Mouse (Mus musculus): ENCODE results near the gene Arhgap32. TPM values are rescaled to one million over a fixed set of nuclear protein-coding genes. Genes with fewer than 3 reads are reported as not detected.
"Not testable (repeated sequence)": the region's sequence is repeated elsewhere in the genome, so short reads cannot be mapped to it uniquely, and the experiment has no call there.

The Arhgap32 gene
- polyA plus RNA-seq, 1 experiment from 2014 or later, result 0.25 TPM

GRCm38 (mm10) chr9:32157201-32157600 lies 41.3 kb downstream of the Arhgap32 start:
- Histone ChIP-seq H3K4me1 (ENCODE audit: insufficient read depth) (no peaks in the 10 kb centered on the region), H3K4me3 (ENCODE audit: low read depth, low read length) (no peak overlapping the region), H3K9me3 (ENCODE audit: low read length) (no peaks in the 10 kb centered on the region), H3K36me3 (replicated peaks; ENCODE audit: insufficient read depth, low read length) (no peaks in the 10 kb centered on the region), H3K27ac (ENCODE audit: low read depth) (no peak overlapping the region), H3K27me3 (ENCODE audit: insufficient read depth, low read length) (no peaks in the 10 kb centered on the region), H3K9ac (replicated peaks) (no peak overlapping the region), H3K4me2 (ENCODE audit: low read depth, low read length) (no peak overlapping the region)
- ATAC-seq (no peak), DNase-seq (no peak)
- 69% methylated on average over 3 of the region's 3 CpGs for WGBS (ENCODE audit: insufficient replicate concordance)
- TF ChIP-seq EP300 (IDR thresholded peaks at IDR 0.05; ENCODE audit: low read depth), result no peak
- TF ChIP-seq CTCF (IDR thresholded peaks at IDR 0.05; ENCODE audit: low read depth), result no peak

GRCm38 (mm10) chr9:32158837-32159543 lies 43.1 kb downstream of the Arhgap32 start:
- ATAC-seq (peak; percentile 89), DNase-seq (peak; percentile 83)
- Histone ChIP-seq H3K27me3 (ENCODE audit: insufficient read depth, low read length) (no peaks in the 10 kb centered on the region), H3K27ac (ENCODE audit: low read depth) (no peak overlapping the region), H3K9ac (replicated peaks) (no peak overlapping the region), H3K4me3 (ENCODE audit: low read depth, low read length) (no peak overlapping the region), H3K4me1 (ENCODE audit: insufficient read depth) (peaks cover 4% of the 10 kb centered on the region; the same call in 1 of the 2 replicates), H3K9me3 (ENCODE audit: low read length) (no peaks in the 10 kb centered on the region), H3K36me3 (replicated peaks; ENCODE audit: insufficient read depth, low read length) (no peaks in the 10 kb centered on the region), H3K4me2 (ENCODE audit: low read depth, low read length) (no peak overlapping the region)
- TF ChIP-seq EP300 (IDR thresholded peaks at IDR 0.05; ENCODE audit: low read depth) (no peak), CTCF (IDR thresholded peaks at IDR 0.05; ENCODE audit: low read depth) (peak; percentile 99)
- 31% methylated on average over 3 of the region's 3 CpGs for WGBS (ENCODE audit: insufficient replicate concordance)

- no peak for TF ChIP-seq CTCF (IDR thresholded peaks at IDR 0.05; ENCODE audit: low read depth)
- Histone ChIP-seq H3K9me3 (ENCODE audit: low read length) (no peaks in the 10 kb centered on the region), H3K4me1 (ENCODE audit: insufficient read depth) (peaks cover 4% of the 10 kb centered on the region; the same call in 1 of the 2 replicates), H3K27ac (ENCODE audit: low read depth) (no peak overlapping the region), H3K4me3 (ENCODE audit: low read depth, low read length) (no peak overlapping the region), H3K4me2 (ENCODE audit: low read depth, low read length) (no peak overlapping the region), H3K9ac (replicated peaks) (no peak overlapping the region), H3K36me3 (replicated peaks; ENCODE audit: insufficient read depth, low read length) (no peaks in the 10 kb centered on the region), H3K27me3 (ENCODE audit: insufficient read depth, low read length) (no peaks in the 10 kb centered on the region)
- DNase-seq, result no peak
- WGBS (ENCODE audit: insufficient replicate concordance), result 74% methylated on average over 3 of the region's 3 CpGs
- no peak for ATAC-seq
Measured at GRCm38 (mm10) chr9:32159724-32160123, 43.8 kb downstream of the Arhgap32 start.

- WGBS (ENCODE audit: insufficient replicate concordance), result 71% methylated on average over 2 of the region's 2 CpGs
- H3K4me1 ChIP-seq (ENCODE audit: insufficient read depth), result peaks cover 4% of the 10 kb centered on the region; the same call in 1 of the 2 replicates
- ATAC-seq (no peak), DNase-seq (no peak)
- H3K27me3 ChIP-seq (ENCODE audit: insufficient read depth, low read length), result no peaks in the 10 kb centered on the region
- no peak overlapping the region for H3K27ac ChIP-seq (ENCODE audit: low read depth)
- H3K9me3 ChIP-seq (ENCODE audit: low read length), result no peaks in the 10 kb centered on the region
- peak; percentile 26; the same call in 1 of the 2 replicates for TF ChIP-seq EP300 (IDR thresholded peaks at IDR 0.05; ENCODE audit: low read depth)
- TF ChIP-seq CTCF (IDR thresholded peaks at IDR 0.05; ENCODE audit: low read depth), result no peak
- H3K4me3 ChIP-seq (ENCODE audit: low read depth, low read length), result no peak overlapping the region
- H3K36me3 ChIP-seq (replicated peaks; ENCODE audit: insufficient read depth, low read length), result no peaks in the 10 kb centered on the region
- H3K4me2 ChIP-seq (ENCODE audit: low read depth, low read length), result no peak overlapping the region
- H3K9ac ChIP-seq (replicated peaks), result no peak overlapping the region
Measured at GRCm38 (mm10) chr9:32162792-32163191, 46.9 kb downstream of the Arhgap32 start.

GRCm38 (mm10) chr9:32163820-32164219 lies 47.9 kb downstream of the Arhgap32 start:
- 87% methylated on average over 6 of the region's 6 CpGs for WGBS (ENCODE audit: insufficient replicate concordance)
- DNase-seq, result not testable (repeated sequence)

GRCm38 (mm10) chr9:32168546-32169137 lies 52.7 kb downstream of the Arhgap32 start:
- no peak for TF ChIP-seq EP300 (IDR thresholded peaks at IDR 0.05; ENCODE audit: low read depth)
- no peak for TF ChIP-seq CTCF (IDR thresholded peaks at IDR 0.05; ENCODE audit: low read depth)
- Histone ChIP-seq H3K36me3 (replicated peaks; ENCODE audit: insufficient read depth, low read length) (no peaks in the 10 kb centered on the region), H3K4me3 (ENCODE audit: low read depth, low read length) (no peak overlapping the region), H3K27me3 (ENCODE audit: insufficient read depth, low read length) (no peaks in the 10 kb centered on the region), H3K27ac (ENCODE audit: low read depth) (no peak overlapping the region), H3K9me3 (ENCODE audit: low read length) (no peaks in the 10 kb centered on the region), H3K9ac (replicated peaks) (no peak overlapping the region), H3K4me1 (ENCODE audit: insufficient read depth) (no peaks in the 10 kb centered on the region), H3K4me2 (ENCODE audit: low read depth, low read length) (no peak overlapping the region)
- WGBS (ENCODE audit: insufficient replicate concordance), result 84% methylated on average over 5 of the region's 5 CpGs
- DNase-seq (no peak), ATAC-seq (no peak)

More at GRCm38 (mm10) chr9:32163820-32164219, 47.9 kb downstream of the Arhgap32 start:
- not testable (repeated sequence) for H3K4me1 ChIP-seq (ENCODE audit: insufficient read depth); ATAC-seq; H3K4me2 ChIP-seq (ENCODE audit: low read depth, low read length); H3K36me3 ChIP-seq (replicated peaks; ENCODE audit: insufficient read depth, low read length); H3K27ac ChIP-seq (ENCODE audit: low read depth); H3K27me3 ChIP-seq (ENCODE audit: insufficient read depth, low read length); H3K9ac ChIP-seq (replicated peaks); H3K4me3 ChIP-seq (ENCODE audit: low read depth, low read length); H3K9me3 ChIP-seq (ENCODE audit: low read length)
